Mouse (Mus musculus) ES-Bruce4 (cell line): ENCODE measurements at regions not wholly inside any gene's neighbourhood (a gene's known extent, or its start where the extent isn't known, plus 50 kb on each side); places are given as distances from the start of the nearest gene placed in this dataset.

Experiments used
- EP300 ChIP-seq: IDR thresholded peaks from 2 replicates; pipeline ENCODE4 v1.6.1; 2011; ENCODE audit warnings: low read depth, low read length; ENCODE audit not compliant: insufficient read depth
- POLR2A ChIP-seq: IDR thresholded peaks from one replicate; pipeline ENCODE4 v1.8.1; 2011; ENCODE audit warnings: low read length; ENCODE audit not compliant: insufficient read depth

GRCm38 (mm10) chr19:6612441-6612840, 69.6 kb upstream of the Slc22a12 start:
- TF ChIP-seq EP300, result no peak
- no peak for TF ChIP-seq POLR2A
